Mouse (Mus musculus): ENCODE results near the gene Klhl21. TPM values are rescaled to one million over a fixed set of nuclear protein-coding genes. Genes with fewer than 3 reads are reported as not detected.

The Klhl21 gene
- polyA plus RNA-seq, 1 experiment = 17.1 TPM

GRCm38 (mm10) chr4:152038225-152038984 is 29.8 kb downstream of the Klhl21 start, which contains the start of gene Tas1r1:
Gene Tas1r1, minus strand, starts transcription at chr4:152038568.
- peaks cover 8% of the 10 kb centered on the region for H3K4me1 ChIP-seq (ENCODE audit: control insufficient read depth, insufficient read depth, low read length)
- no peak for TF ChIP-seq CTCF (IDR thresholded peaks at IDR 0.05; ENCODE audit: control insufficient read depth, insufficient read depth, insufficient replicate concordance, low read depth, low read length)
- TF ChIP-seq POLR2A (IDR thresholded peaks at IDR 0.05; ENCODE audit: control insufficient read depth, low read depth, low read length) = no peak
- peak within 1 kb of the TSS; percentile 91 for H3K4me3 ChIP-seq (ENCODE audit: control insufficient read depth, low read depth, low read length)
- no peaks in the 10 kb centered on the region; the same call in 1 of the 2 replicates for H3K36me3 ChIP-seq (ENCODE audit: control insufficient read depth, insufficient read depth, low read length)
- no peak within 1 kb of the TSS for H3K27ac ChIP-seq (ENCODE audit: control insufficient read depth, insufficient read depth, low read depth, low read length)
- no peaks in the 10 kb centered on the region for H3K27me3 ChIP-seq (ENCODE audit: control insufficient read depth, insufficient read depth, low read length)

DNA sequence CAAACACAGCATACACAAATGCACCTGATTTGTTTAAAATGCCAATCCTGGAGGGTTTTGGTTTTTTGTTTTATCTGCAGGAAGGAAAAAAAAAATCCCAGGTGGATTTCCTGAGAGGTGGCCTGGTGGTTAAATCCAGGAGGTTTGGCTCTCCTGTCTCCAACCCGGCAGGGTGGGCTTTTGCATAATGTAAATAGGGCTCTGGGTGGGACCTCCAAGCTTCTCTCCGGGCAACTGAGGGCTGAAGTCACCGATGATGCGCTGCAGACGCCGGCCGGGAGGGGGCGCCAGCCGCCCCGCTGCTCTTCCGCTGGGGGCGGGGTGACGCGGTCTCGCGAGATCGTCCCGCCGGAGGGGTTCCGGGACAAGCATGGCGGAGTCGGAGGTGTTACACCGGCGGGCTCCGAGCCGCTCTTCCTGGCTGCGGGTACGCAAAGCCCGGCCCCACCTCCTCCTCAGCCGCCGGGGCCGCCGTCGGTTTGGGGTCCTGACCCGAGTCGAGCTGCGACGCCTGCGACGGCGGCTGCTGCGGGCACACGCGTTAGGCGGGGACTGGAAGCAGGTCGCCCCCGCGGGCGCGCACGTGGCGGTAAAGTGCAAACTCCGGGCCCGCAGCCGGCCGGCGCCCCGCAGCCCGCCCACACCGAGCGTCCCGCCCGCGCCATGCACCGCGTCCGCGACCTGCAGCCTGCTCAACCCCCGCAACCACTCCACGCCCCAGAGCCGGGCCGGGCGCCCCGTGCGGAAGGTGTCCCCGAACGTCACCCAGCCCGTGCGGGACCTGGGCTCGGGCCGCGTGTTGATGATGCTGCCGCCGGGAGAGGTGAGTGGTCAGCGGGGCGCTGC is 30.6 kb downstream of the Klhl21 start, which contains the start of gene Nol9:
TSS of gene Nol9 (plus strand) at position 337 of the 846 bp plus-strand sequence.
- no peaks in the 10 kb centered on the region for H3K27me3 ChIP-seq (ENCODE audit: control insufficient read depth, insufficient read depth, low read length)
- TF ChIP-seq CTCF (IDR thresholded peaks at IDR 0.05; ENCODE audit: control insufficient read depth, insufficient read depth, insufficient replicate concordance, low read depth, low read length) (peak; percentile 87), POLR2A (IDR thresholded peaks at IDR 0.05; ENCODE audit: control insufficient read depth, low read depth, low read length) (peak; percentile 71)
- peak within 1 kb of the TSS; percentile 91 for H3K4me3 ChIP-seq (ENCODE audit: control insufficient read depth, low read depth, low read length)
- peaks cover 8% of the 10 kb centered on the region for H3K4me1 ChIP-seq (ENCODE audit: control insufficient read depth, insufficient read depth, low read length)
- peak within 1 kb of the TSS; percentile 7 for H3K27ac ChIP-seq (ENCODE audit: control insufficient read depth, insufficient read depth, low read depth, low read length)
- no peaks in the 10 kb centered on the region; the same call in 1 of the 2 replicates for H3K36me3 ChIP-seq (ENCODE audit: control insufficient read depth, insufficient read depth, low read length)

DNA sequence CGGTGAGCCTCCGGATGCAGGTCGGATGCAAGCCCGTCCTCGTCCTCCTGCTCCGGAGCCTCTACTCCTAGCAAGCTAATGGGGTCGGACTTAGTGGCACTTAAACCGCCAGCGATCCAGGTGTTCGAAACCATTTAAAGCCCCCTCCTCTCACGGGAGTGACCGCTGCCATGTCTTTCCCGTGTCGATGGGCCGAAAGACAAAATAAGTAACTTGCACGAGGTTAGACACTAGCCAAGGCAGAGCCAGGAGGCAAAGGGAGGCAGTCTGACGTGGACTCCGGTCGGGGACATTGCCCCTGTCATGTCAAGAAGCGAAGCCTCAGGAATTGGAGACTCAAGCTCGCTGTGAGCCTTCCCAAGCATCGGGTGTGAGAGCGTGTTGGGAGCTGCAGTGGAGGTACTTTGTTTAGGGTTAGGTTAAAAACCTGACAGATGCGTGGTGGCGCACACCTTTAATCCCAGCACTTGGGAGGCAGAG is 31.3 kb downstream of the Klhl21 start:
- H3K27ac ChIP-seq (ENCODE audit: control insufficient read depth, insufficient read depth, low read depth, low read length) = peak overlapping the region; percentile 7
- H3K4me3 ChIP-seq (ENCODE audit: control insufficient read depth, low read depth, low read length) = peak overlapping the region; percentile 91
- peaks cover 8% of the 10 kb centered on the region for H3K4me1 ChIP-seq (ENCODE audit: control insufficient read depth, insufficient read depth, low read length)
- TF ChIP-seq CTCF (IDR thresholded peaks at IDR 0.05; ENCODE audit: control insufficient read depth, insufficient read depth, insufficient replicate concordance, low read depth, low read length) (no peak), POLR2A (IDR thresholded peaks at IDR 0.05; ENCODE audit: control insufficient read depth, low read depth, low read length) (no peak)
- no peaks in the 10 kb centered on the region for H3K27me3 ChIP-seq (ENCODE audit: control insufficient read depth, insufficient read depth, low read length)
- H3K36me3 ChIP-seq (ENCODE audit: control insufficient read depth, insufficient read depth, low read length) = no peaks in the 10 kb centered on the region; the same call in 1 of the 2 replicates

GRCm38 (mm10) chr4:152041924-152042641 is 33.5 kb downstream of the Klhl21 start:
- no peak for TF ChIP-seq CTCF (IDR thresholded peaks at IDR 0.05; ENCODE audit: control insufficient read depth, insufficient read depth, insufficient replicate concordance, low read depth, low read length)
- no peak for TF ChIP-seq POLR2A (IDR thresholded peaks at IDR 0.05; ENCODE audit: control insufficient read depth, low read depth, low read length)
- peaks cover 3% of the 10 kb centered on the region; the same call in 1 of the 2 replicates for H3K36me3 ChIP-seq (ENCODE audit: control insufficient read depth, insufficient read depth, low read length)
- no peak overlapping the region for H3K4me3 ChIP-seq (ENCODE audit: control insufficient read depth, low read depth, low read length)
- H3K27ac ChIP-seq (ENCODE audit: control insufficient read depth, insufficient read depth, low read depth, low read length) = no peak overlapping the region
- peaks cover 8% of the 10 kb centered on the region for H3K4me1 ChIP-seq (ENCODE audit: control insufficient read depth, insufficient read depth, low read length)
- no peaks in the 10 kb centered on the region for H3K27me3 ChIP-seq (ENCODE audit: control insufficient read depth, insufficient read depth, low read length)

DNA sequence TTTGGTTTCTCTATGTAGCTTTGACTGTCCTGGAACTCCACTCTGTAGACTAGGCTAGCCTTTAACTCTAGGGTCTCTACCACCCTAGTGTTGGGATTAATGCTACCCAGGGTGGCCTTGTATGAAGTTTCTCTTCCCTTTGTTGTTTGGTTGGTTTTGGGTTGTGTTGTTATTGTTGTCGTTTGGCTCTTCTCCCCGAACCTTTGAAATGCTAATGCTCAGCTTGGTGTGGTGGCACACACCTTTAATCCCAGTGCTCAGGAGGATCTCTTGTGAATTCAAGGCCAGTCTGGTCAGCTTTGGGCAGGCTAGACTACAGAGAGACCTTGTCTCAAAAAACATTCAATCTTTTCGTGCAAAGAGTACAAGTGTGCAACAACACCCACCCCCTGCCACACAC is 34.6 kb downstream of the Klhl21 start:
- Histone ChIP-seq H3K4me1 (ENCODE audit: control insufficient read depth, insufficient read depth, low read length) (peaks cover 8% of the 10 kb centered on the region), H3K27me3 (ENCODE audit: control insufficient read depth, insufficient read depth, low read length) (no peaks in the 10 kb centered on the region), H3K4me3 (ENCODE audit: control insufficient read depth, low read depth, low read length) (no peak overlapping the region), H3K36me3 (ENCODE audit: control insufficient read depth, insufficient read depth, low read length) (peaks cover 3% of the 10 kb centered on the region), H3K27ac (ENCODE audit: control insufficient read depth, insufficient read depth, low read depth, low read length) (no peak overlapping the region)
- TF ChIP-seq CTCF (IDR thresholded peaks at IDR 0.05; ENCODE audit: control insufficient read depth, insufficient read depth, insufficient replicate concordance, low read depth, low read length) (no peak), POLR2A (IDR thresholded peaks at IDR 0.05; ENCODE audit: control insufficient read depth, low read depth, low read length) (no peak)

GRCm38 (mm10) chr4:152044609-152045008 is 36.0 kb downstream of the Klhl21 start:
- Histone ChIP-seq H3K36me3 (ENCODE audit: control insufficient read depth, insufficient read depth, low read length) (peaks cover 3% of the 10 kb centered on the region), H3K4me1 (ENCODE audit: control insufficient read depth, insufficient read depth, low read length) (peaks cover 8% of the 10 kb centered on the region), H3K27ac (ENCODE audit: control insufficient read depth, insufficient read depth, low read depth, low read length) (no peak overlapping the region), H3K27me3 (ENCODE audit: control insufficient read depth, insufficient read depth, low read length) (no peaks in the 10 kb centered on the region), H3K4me3 (ENCODE audit: control insufficient read depth, low read depth, low read length) (no peak overlapping the region)
- TF ChIP-seq POLR2A (IDR thresholded peaks at IDR 0.05; ENCODE audit: control insufficient read depth, low read depth, low read length) (no peak), CTCF (IDR thresholded peaks at IDR 0.05; ENCODE audit: control insufficient read depth, insufficient read depth, insufficient replicate concordance, low read depth, low read length) (no peak)

All from testis, adult 2 months (tissue).